Mouse (Mus musculus): ENCODE measurements around the gene Dlgap4.

The Dlgap4 gene

GRCm38 (mm10) chr2:156736846-156737245 is 123.3 kb downstream of the Dlgap4 start:
- no peak for DNase-seq (ENCODE audit: low spot score in 2 of 2)

- DNase-seq (ENCODE audit: low spot score in 2 of 2) = no peak
These were observed 124.5 kb downstream of the Dlgap4 start for GRCm38 (mm10) chr2:156737976-156738375.

GRCm38 (mm10) chr2:156741265-156741664 is 127.8 kb downstream of the Dlgap4 start:
- DNase-seq (ENCODE audit: low spot score in 2 of 2) = no peak

GRCm38 (mm10) chr2:156741998-156742397 is 128.5 kb downstream of the Dlgap4 start:
- no peak for DNase-seq (ENCODE audit: low spot score in 2 of 2)

- DNase-seq (ENCODE audit: low spot score in 2 of 2) = no peak
These were observed 129.7 kb downstream of the Dlgap4 start for GRCm38 (mm10) chr2:156743248-156743647.

- no peak for DNase-seq (ENCODE audit: low spot score in 2 of 2)
These were observed 130.9 kb downstream of the Dlgap4 start for GRCm38 (mm10) chr2:156744414-156744813.

GRCm38 (mm10) chr2:156747315-156747714 is 133.8 kb downstream of the Dlgap4 start:
- DNase-seq (ENCODE audit: low spot score in 2 of 2) = no peak

- DNase-seq (ENCODE audit: low spot score in 2 of 2) = no peak
These were observed 136.2 kb downstream of the Dlgap4 start for GRCm38 (mm10) chr2:156749687-156750086.

GRCm38 (mm10) chr2:156756937-156757336 is 143.4 kb downstream of the Dlgap4 start:
- no peak for DNase-seq (ENCODE audit: low spot score in 2 of 2)

- no peak for DNase-seq (ENCODE audit: low spot score in 2 of 2)
These were observed 147.5 kb downstream of the Dlgap4 start for GRCm38 (mm10) chr2:156760843-156761505.

GRCm38 (mm10) chr2:156761521-156762278 is 148.2 kb downstream of the Dlgap4 start:
- DNase-seq (ENCODE audit: low spot score in 2 of 2) = no peak

- no peak for DNase-seq (ENCODE audit: low spot score in 2 of 2)
These were observed 149.0 kb downstream of the Dlgap4 start for GRCm38 (mm10) chr2:156762499-156762898.

- DNase-seq (ENCODE audit: low spot score in 2 of 2) = peak in 1 of 2 experiments; percentile 33
These were observed 149.6 kb downstream of the Dlgap4 start for GRCm38 (mm10) chr2:156763101-156763500.

GRCm38 (mm10) chr2:156764022-156764421 is 150.5 kb downstream of the Dlgap4 start:
- DNase-seq (ENCODE audit: low spot score in 2 of 2) = no peak

GRCm38 (mm10) chr2:156764747-156765146 is 151.2 kb downstream of the Dlgap4 start:
- no peak for DNase-seq (ENCODE audit: low spot score in 2 of 2)

- DNase-seq (ENCODE audit: low spot score in 2 of 2) = no peak
These were observed 152.1 kb downstream of the Dlgap4 start for GRCm38 (mm10) chr2:156765593-156765992.

GRCm38 (mm10) chr2:156766227-156767019 is 152.9 kb downstream of the Dlgap4 start:
- no peak for DNase-seq (ENCODE audit: low spot score in 2 of 2)

GRCm38 (mm10) chr2:156767108-156767507 is 153.6 kb downstream of the Dlgap4 start:
- no peak for DNase-seq (ENCODE audit: low spot score in 2 of 2)

GRCm38 (mm10) chr2:156769274-156769673 is 155.8 kb downstream of the Dlgap4 start:
- no peak for DNase-seq (ENCODE audit: low spot score in 2 of 2)

- DNase-seq (ENCODE audit: low spot score in 2 of 2) = no peak
These were observed 160.0 kb downstream of the Dlgap4 start for GRCm38 (mm10) chr2:156773470-156773869.

GRCm38 (mm10) chr2:156774035-156774737 is 160.7 kb downstream of the Dlgap4 start:
- no peak for DNase-seq (ENCODE audit: low spot score in 2 of 2)
